Mouse (Mus musculus) central nervous system, embryonic 11.5 days (tissue): ENCODE results near the gene Gm1527. TPM values are rescaled to one million over a fixed set of nuclear protein-coding genes. Genes with fewer than 3 reads are reported as not detected.

ENCODE experiments used
- polyA plus RNA-seq: library from polyadenylated mRNA; depleted of rRNA; stranded (reverse); fragments of >200 nt; gene quantifications from 2 replicates; pipeline ENCODE4 v1.2.3, GENCODE M21; 2012; rRNA removed

The Gm1527 gene
- not detected in 2 replicates for polyA plus RNA-seq

GRCm38 (mm10) chr3:28892317-28892716 is at the start of gene Gm1527:
Gene Gm1527, plus strand, starts transcription at chr3:28892617.

Other genes with a start within 250 kb of the Gm1527 start
- gene Slc2a2, start 194.7 kb upstream of the Gm1527 start, polyA plus RNA-seq: 0.39 and 1.3 TPM in 2 replicates
- 5.3 and 10.8 TPM in 2 replicates for gene Eif5a2, start 111.3 kb upstream of the Gm1527 start, polyA plus RNA-seq
- 196 and 325 TPM in 2 replicates for gene Rpl22l1, start 87.2 kb upstream of the Gm1527 start, polyA plus RNA-seq
- 4.9 and 8.3 TPM in 2 replicates for gene Egfem1, start 189.4 kb downstream of the Gm1527 start, polyA plus RNA-seq